Mouse (Mus musculus) myocyte (in vitro differentiated cells): Measurements from ENCODE around the gene Selenoo. TPM values are rescaled to one million over a fixed set of nuclear protein-coding genes. Genes with fewer than 3 reads are reported as not detected.

Source experiments
- H3K27me3 ChIP-seq: one replicate; pipeline ENCODE4 v1.6.1; 2011; ENCODE audit not compliant: control insufficient read depth, insufficient read depth, insufficient read length
- H3K36me3 ChIP-seq: one replicate; pipeline ENCODE4 v1.6.1; 2011; ENCODE audit not compliant: control insufficient read depth, insufficient read depth
- H3K4me2 ChIP-seq: one replicate; pipeline ENCODE4 v1.6.1; 2011; ENCODE audit warnings: low read depth, control low read depth
- H3K4me3 ChIP-seq: one replicate; pipeline ENCODE4 v1.5.1; 2011; ENCODE audit warnings: mild to moderate bottlenecking, control low read depth, moderate library complexity
- H3K79me2 ChIP-seq: one replicate; pipeline ENCODE4 v1.6.1; 2011; ENCODE audit not compliant: control insufficient read depth, insufficient read depth
- H3ac ChIP-seq: one replicate; pipeline ENCODE4 v1.6.1; 2011; ENCODE audit not compliant: control insufficient read depth, insufficient read length
- CEBPB ChIP-seq: IDR thresholded peaks from 2 replicates; pipeline ENCODE4 v1.6.1; 2011; ENCODE audit warnings: mild to moderate bottlenecking, moderate library complexity; ENCODE audit not compliant: poor library complexity, insufficient read depth, severe bottlenecking
- E2F4 ChIP-seq: IDR thresholded peaks from one replicate; pipeline ENCODE4 v1.6.1; 2011; ENCODE audit warnings: mild to moderate bottlenecking, control low read depth, moderate library complexity; ENCODE audit not compliant: insufficient read depth
- MAX ChIP-seq: IDR thresholded peaks from one replicate; pipeline ENCODE4 v1.6.1; 2011; ENCODE audit warnings: low read depth, mild to moderate bottlenecking, control low read depth
- MYOD1 ChIP-seq, 3 experiments: IDR thresholded peaks; one replicate each; pipeline ENCODE4 v1.6.1; 2011; ENCODE audit warnings: control low read depth in 2 of 3, low read depth in 2 of 3, mild to moderate bottlenecking in 2 of 3, moderate library complexity in 1 of 3; ENCODE audit not compliant: insufficient read length in 2 of 3, control insufficient read depth in 1 of 3
- MYOG ChIP-seq, 3 experiments: IDR thresholded peaks; one replicate each; pipeline ENCODE4 v1.6.1; 2011; ENCODE audit warnings: control low read depth in 2 of 3, low read depth in 2 of 3, mild to moderate bottlenecking in 2 of 3; ENCODE audit not compliant: insufficient read length in 2 of 3, control insufficient read depth in 1 of 3, insufficient read depth in 1 of 3
- POLR2A ChIP-seq: IDR thresholded peaks from one replicate; pipeline ENCODE4 v1.6.1; 2011; ENCODE audit warnings: low read depth, mild to moderate bottlenecking, control low read depth, moderate library complexity; ENCODE audit not compliant: insufficient read length
- POLR2AphosphoS2 ChIP-seq: IDR thresholded peaks from one replicate; pipeline ENCODE4 v1.6.1; 2011; ENCODE audit warnings: low read depth, control low read depth; ENCODE audit not compliant: insufficient read length
- REST ChIP-seq: IDR thresholded peaks from one replicate; pipeline ENCODE4 v1.6.1; 2011; ENCODE audit warnings: mild to moderate bottlenecking, control low read depth, moderate library complexity; ENCODE audit not compliant: insufficient read depth, insufficient read length
- SRF ChIP-seq: IDR thresholded peaks from one replicate; pipeline ENCODE4 v1.6.1; 2011; ENCODE audit warnings: low read depth; ENCODE audit not compliant: control insufficient read depth, insufficient read length
- TCF12 ChIP-seq: IDR thresholded peaks from one replicate; pipeline ENCODE4 v1.6.1; 2011; ENCODE audit warnings: mild to moderate bottlenecking, control low read depth; ENCODE audit not compliant: poor library complexity, insufficient read depth, severe bottlenecking
- TCF3 ChIP-seq: IDR thresholded peaks from one replicate; pipeline ENCODE4 v1.6.1; 2011; ENCODE audit warnings: low read depth, control low read depth; ENCODE audit not compliant: insufficient read length
- USF1 ChIP-seq: IDR thresholded peaks from one replicate; pipeline ENCODE4 v1.6.1; 2011; ENCODE audit warnings: low read depth, mild to moderate bottlenecking, control low read depth, moderate library complexity
- polyA plus RNA-seq: library from polyadenylated mRNA; unstranded; fragments of >200 nt; fragmentation: generic; extraction: Trizol; gene quantifications from one replicate; pipeline ENCODE4 v1.2.1, GENCODE M21; 2012; ENCODE audit warnings: missing spikeins

The Selenoo gene
- polyA plus RNA-seq, 1 experiment, result 23.8 TPM

- Histone ChIP-seq H3K4me3 (no peak overlapping the region), H3K27me3 (no peaks in the 10 kb centered on the region), H3K36me3 (peaks cover 81% of the 10 kb centered on the region), H3K4me2 (no peak overlapping the region), H3K79me2 (no peaks in the 10 kb centered on the region), H3ac (no peak overlapping the region)
- peak; percentile 50 for TF ChIP-seq POLR2AphosphoS2
- no peak for TF ChIP-seq USF1
These were observed 9.7 kb downstream of the Selenoo start for GRCm38 (mm10) chr15:89098616-89099015.

GRCm38 (mm10) chr15:89100823-89101222 is 11.9 kb downstream of the Selenoo start:
- no peak overlapping the region for H3K4me2 ChIP-seq
- H3ac ChIP-seq, result no peak overlapping the region
- TF ChIP-seq USF1 (no peak), MYOG (IDR thresholded peaks at IDR 0.05; ENCODE audit: control insufficient read depth in 1 of 3, insufficient read depth in 1 of 3, insufficient read length in 2 of 3, low read depth in 2 of 3) (peak in 2 of 3 experiments; percentile 14 to 52), SRF (peak; percentile 7), E2F4 (no peak), MYOD1 (IDR thresholded peaks at IDR 0.05; ENCODE audit: control insufficient read depth in 1 of 3, insufficient read length in 2 of 3, low read depth in 2 of 3) (peak in 2 of 3 experiments; percentile 34 to 52), POLR2A (peak; percentile 28), TCF3 (no peak)
- no peaks in the 10 kb centered on the region for H3K27me3 ChIP-seq
- no peak overlapping the region for H3K4me3 ChIP-seq
- H3K36me3 ChIP-seq, result peaks cover 74% of the 10 kb centered on the region
- no peaks in the 10 kb centered on the region for H3K79me2 ChIP-seq

- Histone ChIP-seq H3K27me3 (no peaks in the 10 kb centered on the region), H3K4me2 (no peak overlapping the region), H3K36me3 (peaks cover 58% of the 10 kb centered on the region), H3K79me2 (no peaks in the 10 kb centered on the region), H3K4me3 (no peak overlapping the region), H3ac (no peak overlapping the region)
- TF ChIP-seq POLR2AphosphoS2 (peak; percentile 72), USF1 (no peak)
These were observed 13.8 kb downstream of the Selenoo start for GRCm38 (mm10) chr15:89102646-89103045.

GRCm38 (mm10) chr15:89103921-89104320 is 15.0 kb downstream of the Selenoo start:
- no peaks in the 10 kb centered on the region for H3K79me2 ChIP-seq
- H3K4me3 ChIP-seq, result no peak overlapping the region
- H3K27me3 ChIP-seq, result no peaks in the 10 kb centered on the region
- H3K36me3 ChIP-seq, result peaks cover 46% of the 10 kb centered on the region
- H3ac ChIP-seq, result no peak overlapping the region
- TF ChIP-seq USF1 (no peak), MYOG (IDR thresholded peaks at IDR 0.05; ENCODE audit: control insufficient read depth in 1 of 3, insufficient read depth in 1 of 3, insufficient read length in 2 of 3, low read depth in 2 of 3) (no peak), POLR2AphosphoS2 (no peak), TCF3 (no peak), SRF (no peak), CEBPB (no peak)
- H3K4me2 ChIP-seq, result no peak overlapping the region

- Histone ChIP-seq H3K4me2 (no peak overlapping the region), H3K4me3 (no peak overlapping the region), H3K27me3 (no peaks in the 10 kb centered on the region), H3K79me2 (no peaks in the 10 kb centered on the region), H3ac (no peak overlapping the region), H3K36me3 (peaks cover 45% of the 10 kb centered on the region)
- TF ChIP-seq REST (no peak), MYOG (IDR thresholded peaks at IDR 0.05; ENCODE audit: control insufficient read depth in 1 of 3, insufficient read depth in 1 of 3, insufficient read length in 2 of 3, low read depth in 2 of 3) (no peak), TCF3 (no peak), MYOD1 (IDR thresholded peaks at IDR 0.05; ENCODE audit: control insufficient read depth in 1 of 3, insufficient read length in 2 of 3, low read depth in 2 of 3) (no peak), POLR2AphosphoS2 (no peak), SRF (no peak), USF1 (no peak), TCF12 (no peak), POLR2A (no peak), E2F4 (no peak), CEBPB (no peak), MAX (no peak)
These were observed 15.5 kb downstream of the Selenoo start for GRCm38 (mm10) chr15:89104425-89104824.

- no peak overlapping the region for H3K4me2 ChIP-seq
- TF ChIP-seq TCF12 (no peak), CEBPB (no peak), MYOD1 (IDR thresholded peaks at IDR 0.05; ENCODE audit: control insufficient read depth in 1 of 3, insufficient read length in 2 of 3, low read depth in 2 of 3) (no peak), POLR2AphosphoS2 (no peak), TCF3 (no peak), MYOG (IDR thresholded peaks at IDR 0.05; ENCODE audit: control insufficient read depth in 1 of 3, insufficient read depth in 1 of 3, insufficient read length in 2 of 3, low read depth in 2 of 3) (no peak), USF1 (no peak), REST (no peak), POLR2A (no peak)
- no peaks in the 10 kb centered on the region for H3K27me3 ChIP-seq
- peaks cover 37% of the 10 kb centered on the region for H3K36me3 ChIP-seq
- no peak overlapping the region for H3ac ChIP-seq
- no peak overlapping the region for H3K4me3 ChIP-seq
- no peaks in the 10 kb centered on the region for H3K79me2 ChIP-seq
These were observed 17.2 kb downstream of the Selenoo start for GRCm38 (mm10) chr15:89106073-89106472.
